Mouse (Mus musculus): ENCODE measurements around the gene Bicc1. TPM values are rescaled to one million over a fixed set of nuclear protein-coding genes. Genes with fewer than 3 reads are reported as not detected.
A peak's percentile ranks its signal among the peaks of the same experiment; 100 is the strongest.

The Bicc1 gene
- polyA plus RNA-seq, 1 experiment = 69.0 TPM

- H3K36me3 ChIP-seq (ENCODE audit: control insufficient read depth, insufficient read depth, low read length) = no peaks in the 10 kb centered on the region
- no peaks in the 10 kb centered on the region for H3K27me3 ChIP-seq (replicated peaks; ENCODE audit: control insufficient read depth, insufficient read depth, low read length)
- H3K27ac ChIP-seq (ENCODE audit: insufficient read depth, low read depth, low read length) = no peak overlapping the region
- TF ChIP-seq CTCF (conservative IDR thresholded peaks at IDR 0.05; ENCODE audit: insufficient read depth, insufficient read length, low read depth, low read length) = no peak
- TF ChIP-seq POLR2A (IDR thresholded peaks at IDR 0.05; ENCODE audit: low read depth, low read length) = no peak
- no peaks in the 10 kb centered on the region; the same call in 1 of the 2 replicates for H3K4me1 ChIP-seq (ENCODE audit: control insufficient read depth, insufficient read depth, low read length)
- 85% methylated on average over 5 of the region's 5 CpGs for WGBS
- no peak for DNase-seq
- no peak overlapping the region for H3K4me3 ChIP-seq (ENCODE audit: insufficient read depth, low read depth, low read length)
These were observed 152.0 kb downstream of the Bicc1 start for GRCm38 (mm10) chr10:71007516-71007915.

GRCm38 (mm10) chr10:71007001-71007400 is 152.5 kb downstream of the Bicc1 start:
- Histone ChIP-seq H3K4me1 (ENCODE audit: control insufficient read depth, insufficient read depth, low read length) (no peaks in the 10 kb centered on the region; the same call in 1 of the 2 replicates), H3K27me3 (replicated peaks; ENCODE audit: control insufficient read depth, insufficient read depth, low read length) (no peaks in the 10 kb centered on the region), H3K27ac (ENCODE audit: insufficient read depth, low read depth, low read length) (no peak overlapping the region), H3K4me3 (ENCODE audit: insufficient read depth, low read depth, low read length) (no peak overlapping the region), H3K36me3 (ENCODE audit: control insufficient read depth, insufficient read depth, low read length) (no peaks in the 10 kb centered on the region)
- 86% methylated on average over 3 of the region's 3 CpGs for WGBS
- TF ChIP-seq CTCF (conservative IDR thresholded peaks at IDR 0.05; ENCODE audit: insufficient read depth, insufficient read length, low read depth, low read length) (no peak), POLR2A (IDR thresholded peaks at IDR 0.05; ENCODE audit: low read depth, low read length) (no peak)
- DNase-seq = no peak

- Histone ChIP-seq H3K27ac (ENCODE audit: insufficient read depth, low read depth, low read length) (no peak overlapping the region), H3K27me3 (replicated peaks; ENCODE audit: control insufficient read depth, insufficient read depth, low read length) (no peaks in the 10 kb centered on the region), H3K36me3 (ENCODE audit: control insufficient read depth, insufficient read depth, low read length) (no peaks in the 10 kb centered on the region), H3K4me1 (ENCODE audit: control insufficient read depth, insufficient read depth, low read length) (no peaks in the 10 kb centered on the region; the same call in 1 of the 2 replicates), H3K4me3 (ENCODE audit: insufficient read depth, low read depth, low read length) (no peak overlapping the region)
- whole genome bisulfite sequencing = 75% methylated on average over 2 of the region's 2 CpGs
- no peak for DNase-seq
- TF ChIP-seq POLR2A (IDR thresholded peaks at IDR 0.05; ENCODE audit: low read depth, low read length) (no peak), CTCF (conservative IDR thresholded peaks at IDR 0.05; ENCODE audit: insufficient read depth, insufficient read length, low read depth, low read length) (no peak)
These were observed 156.6 kb downstream of the Bicc1 start for GRCm38 (mm10) chr10:71002871-71003270.

GRCm38 (mm10) chr10:71002186-71002585 is 157.3 kb downstream of the Bicc1 start:
- no peak for DNase-seq
- WGBS = 96% methylated on average over 4 of the region's 4 CpGs
- H3K4me3 ChIP-seq (ENCODE audit: insufficient read depth, low read depth, low read length) = no peak overlapping the region
- no peak overlapping the region for H3K27ac ChIP-seq (ENCODE audit: insufficient read depth, low read depth, low read length)
- H3K36me3 ChIP-seq (ENCODE audit: control insufficient read depth, insufficient read depth, low read length) = no peaks in the 10 kb centered on the region
- TF ChIP-seq CTCF (conservative IDR thresholded peaks at IDR 0.05; ENCODE audit: insufficient read depth, insufficient read length, low read depth, low read length) (no peak), POLR2A (IDR thresholded peaks at IDR 0.05; ENCODE audit: low read depth, low read length) (no peak)
- no peaks in the 10 kb centered on the region; the same call in 1 of the 2 replicates for H3K4me1 ChIP-seq (ENCODE audit: control insufficient read depth, insufficient read depth, low read length)
- no peaks in the 10 kb centered on the region for H3K27me3 ChIP-seq (replicated peaks; ENCODE audit: control insufficient read depth, insufficient read depth, low read length)

- TF ChIP-seq CTCF (conservative IDR thresholded peaks at IDR 0.05; ENCODE audit: insufficient read depth, insufficient read length, low read depth, low read length) (peak; percentile 40; the same call in 1 of the 2 replicates), POLR2A (IDR thresholded peaks at IDR 0.05; ENCODE audit: low read depth, low read length) (no peak)
- DNase-seq = no peak
- Histone ChIP-seq H3K27ac (ENCODE audit: insufficient read depth, low read depth, low read length) (no peak overlapping the region), H3K4me3 (ENCODE audit: insufficient read depth, low read depth, low read length) (no peak overlapping the region), H3K4me1 (ENCODE audit: control insufficient read depth, insufficient read depth, low read length) (no peaks in the 10 kb centered on the region; the same call in 1 of the 2 replicates), H3K36me3 (ENCODE audit: control insufficient read depth, insufficient read depth, low read length) (no peaks in the 10 kb centered on the region), H3K27me3 (replicated peaks; ENCODE audit: control insufficient read depth, insufficient read depth, low read length) (no peaks in the 10 kb centered on the region)
- WGBS = 49% methylated on average over 4 of the region's 4 CpGs
These were observed 161.4 kb downstream of the Bicc1 start for GRCm38 (mm10) chr10:70998136-70998535.

DNA sequence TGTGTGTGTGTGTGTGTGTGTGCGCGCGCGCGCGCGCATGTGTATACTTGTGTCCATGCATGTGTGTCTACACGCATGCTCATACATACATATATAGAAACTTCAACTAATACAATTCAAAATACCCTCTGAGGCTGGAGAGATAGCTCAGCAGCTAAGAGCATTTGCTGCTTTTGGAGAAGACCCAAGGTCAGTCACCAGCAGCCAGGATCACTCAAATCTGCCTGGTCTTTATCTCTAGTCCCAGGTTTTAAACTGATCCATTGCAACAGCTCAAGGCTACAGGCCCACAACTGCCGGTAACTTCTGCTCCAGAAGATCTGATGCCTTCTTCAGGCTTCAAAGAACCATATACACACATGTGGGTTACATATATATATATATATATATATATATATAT is 163.4 kb downstream of the Bicc1 start:
- no peak overlapping the region for H3K4me3 ChIP-seq (ENCODE audit: insufficient read depth, low read depth, low read length)
- 96% methylated on average over 9 of the region's 9 CpGs for WGBS
- TF ChIP-seq CTCF (conservative IDR thresholded peaks at IDR 0.05; ENCODE audit: insufficient read depth, insufficient read length, low read depth, low read length) (no peak), POLR2A (IDR thresholded peaks at IDR 0.05; ENCODE audit: low read depth, low read length) (no peak)
- DNase-seq = no peak
- no peaks in the 10 kb centered on the region for H3K36me3 ChIP-seq (ENCODE audit: control insufficient read depth, insufficient read depth, low read length)
- H3K4me1 ChIP-seq (ENCODE audit: control insufficient read depth, insufficient read depth, low read length) = no peaks in the 10 kb centered on the region
- H3K27ac ChIP-seq (ENCODE audit: insufficient read depth, low read depth, low read length) = no peak overlapping the region
- no peaks in the 10 kb centered on the region for H3K27me3 ChIP-seq (replicated peaks; ENCODE audit: control insufficient read depth, insufficient read depth, low read length)

GRCm38 (mm10) chr10:70994135-70994497 is 165.4 kb downstream of the Bicc1 start:
- Histone ChIP-seq H3K4me3 (ENCODE audit: insufficient read depth, low read depth, low read length) (no peak overlapping the region), H3K27ac (ENCODE audit: insufficient read depth, low read depth, low read length) (no peak overlapping the region), H3K27me3 (replicated peaks; ENCODE audit: control insufficient read depth, insufficient read depth, low read length) (no peaks in the 10 kb centered on the region), H3K36me3 (ENCODE audit: control insufficient read depth, insufficient read depth, low read length) (no peaks in the 10 kb centered on the region), H3K4me1 (ENCODE audit: control insufficient read depth, insufficient read depth, low read length) (no peaks in the 10 kb centered on the region)
- WGBS = 93% methylated on average over 2 of the region's 2 CpGs
- TF ChIP-seq CTCF (conservative IDR thresholded peaks at IDR 0.05; ENCODE audit: insufficient read depth, insufficient read length, low read depth, low read length) (no peak), POLR2A (IDR thresholded peaks at IDR 0.05; ENCODE audit: low read depth, low read length) (no peak)
- DNase-seq = no peak
